Mouse (Mus musculus) ES-Bruce4 (cell line): ENCODE results near the gene Axl. TPM values are rescaled to one million over a fixed set of nuclear protein-coding genes. Genes with fewer than 3 reads are reported as not detected.

Source experiments
- H3K27ac ChIP-seq: 2 replicates; pipeline ENCODE4 v1.5.1; 2012; ENCODE audit warnings: low read length, inconsistent platforms; ENCODE audit not compliant: insufficient read depth
- H3K27me3 ChIP-seq: 2 replicates; pipeline ENCODE4 v1.6.1; 2012; ENCODE audit warnings: mild to moderate bottlenecking, low read length, inconsistent platforms; ENCODE audit not compliant: control insufficient read depth, poor library complexity, insufficient read depth, severe bottlenecking
- H3K36me3 ChIP-seq: 2 replicates; pipeline ENCODE4 v1.6.1; 2012; ENCODE audit warnings: inconsistent platforms, mild to moderate bottlenecking, low read length, moderate library complexity; ENCODE audit not compliant: control insufficient read depth, poor library complexity, insufficient read depth, severe bottlenecking
- H3K4me1 ChIP-seq: one replicate; pipeline ENCODE4 v1.8.1; 2011; ENCODE audit warnings: low read length; ENCODE audit not compliant: control insufficient read depth, insufficient read depth
- H3K4me3 ChIP-seq: 2 replicates; pipeline ENCODE4 v1.5.1; 2011; ENCODE audit warnings: low read depth, mild to moderate bottlenecking, low read length
- H3K9ac ChIP-seq: 2 replicates; pipeline ENCODE4 v1.6.1; 2012; ENCODE audit warnings: low read depth, mild to moderate bottlenecking, inconsistent platforms; ENCODE audit not compliant: poor library complexity, severe bottlenecking
- H3K9me3 ChIP-seq: replicated peaks from 2 replicates; pipeline ENCODE4 v1.6.1; 2012; ENCODE audit warnings: mild to moderate bottlenecking, low read length, inconsistent platforms; ENCODE audit not compliant: control insufficient read depth, poor library complexity, insufficient read depth, severe bottlenecking
- CTCF ChIP-seq: IDR thresholded peaks from one replicate; pipeline ENCODE4 v1.8.1; 2011; ENCODE audit warnings: low read depth, low read length
- EP300 ChIP-seq: IDR thresholded peaks from 2 replicates; pipeline ENCODE4 v1.6.1; 2011; ENCODE audit warnings: low read depth, low read length; ENCODE audit not compliant: insufficient read depth
- POLR2A ChIP-seq: IDR thresholded peaks from one replicate; pipeline ENCODE4 v1.8.1; 2011; ENCODE audit warnings: low read length; ENCODE audit not compliant: insufficient read depth
- polyA plus RNA-seq: library from polyadenylated mRNA; stranded (reverse); fragments of >200 nt; gene quantifications from 2 replicates; pipeline ENCODE4 v1.2.4, GENCODE M21; 2011; ENCODE audit warnings: low read depth; ENCODE audit not compliant: missing spikeins, insufficient read depth, insufficient read length

The Axl gene
- polyA plus RNA-seq, 1 experiment = 16.4 TPM

DNA sequence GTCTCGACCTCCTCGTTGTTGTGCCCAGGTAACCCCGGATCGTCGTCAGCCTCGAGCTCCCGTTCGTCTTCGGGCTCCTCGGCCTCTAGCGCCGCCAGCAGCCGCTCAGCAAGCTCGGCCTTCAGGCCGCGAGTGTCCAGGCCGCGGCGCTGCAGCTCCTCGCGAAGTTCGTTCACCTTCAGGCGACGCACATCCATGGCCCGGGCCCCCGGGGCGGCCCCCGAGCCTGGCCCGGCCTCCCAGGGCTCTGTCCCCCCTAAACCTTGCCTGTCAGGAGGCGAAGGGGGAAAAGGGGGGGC lies 34.1 kb downstream of the Axl start:
- H3K27me3 ChIP-seq = no peaks in the 10 kb centered on the region
- H3K36me3 ChIP-seq = peaks cover 20% of the 10 kb centered on the region
- H3K4me1 ChIP-seq = no peaks in the 10 kb centered on the region
- TF ChIP-seq EP300 = no peak
- no peak for TF ChIP-seq POLR2A
- no peak for TF ChIP-seq CTCF
- no peaks in the 10 kb centered on the region for H3K9me3 ChIP-seq
- H3K4me3 ChIP-seq = peak overlapping the region; percentile 87
- peak overlapping the region; percentile 33; the same call in 1 of the 2 replicates for H3K27ac ChIP-seq
- peak overlapping the region; percentile 99 for H3K9ac ChIP-seq

DNA sequence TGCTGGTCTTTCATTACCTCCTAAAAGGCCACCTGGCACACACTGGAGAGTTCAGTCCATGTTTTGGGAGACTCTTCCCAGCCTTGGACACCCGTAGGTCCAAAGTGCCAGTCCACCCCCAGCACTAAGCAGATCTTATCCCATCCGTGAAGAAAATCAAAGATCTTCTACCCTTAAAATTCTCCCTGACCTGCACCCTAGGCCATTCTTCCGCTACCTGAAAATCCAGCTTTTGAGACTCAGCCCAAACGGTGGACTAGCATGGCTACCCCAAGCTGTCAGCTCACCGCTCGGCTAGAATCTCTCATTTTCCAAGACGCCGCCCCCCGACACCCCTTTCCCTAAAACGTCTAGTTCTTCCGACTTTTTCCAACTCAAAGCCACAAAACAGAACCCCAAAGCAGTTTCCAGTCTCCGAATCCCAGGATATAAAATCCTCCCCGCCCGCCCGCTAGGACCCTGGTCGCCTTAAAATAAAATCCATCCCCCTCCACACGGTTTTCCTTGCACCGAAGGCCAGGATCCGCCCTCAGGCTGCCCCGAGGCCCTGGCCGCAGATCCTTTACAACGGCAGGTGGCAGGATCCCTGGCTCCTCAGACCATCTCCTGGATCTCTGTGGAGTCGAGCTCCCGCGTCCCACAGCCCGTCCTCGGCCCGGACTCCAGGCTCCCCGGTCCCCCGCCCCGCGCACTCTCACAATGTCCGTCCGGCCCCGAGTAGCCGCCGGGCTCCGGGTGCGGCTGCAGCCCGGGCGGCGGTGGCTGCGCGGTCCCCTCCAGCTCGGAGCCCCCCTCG lies 34.7 kb downstream of the Axl start:
- H3K36me3 ChIP-seq = peaks cover 26% of the 10 kb centered on the region
- peak overlapping the region; percentile 87 for H3K4me3 ChIP-seq
- TF ChIP-seq EP300 = no peak
- no peak for TF ChIP-seq CTCF
- no peak for TF ChIP-seq POLR2A
- H3K9me3 ChIP-seq = no peaks in the 10 kb centered on the region
- H3K4me1 ChIP-seq = no peaks in the 10 kb centered on the region
- peak overlapping the region; percentile 33; the same call in 1 of the 2 replicates for H3K27ac ChIP-seq
- H3K9ac ChIP-seq = peak overlapping the region; percentile 99
- no peaks in the 10 kb centered on the region for H3K27me3 ChIP-seq

DNA sequence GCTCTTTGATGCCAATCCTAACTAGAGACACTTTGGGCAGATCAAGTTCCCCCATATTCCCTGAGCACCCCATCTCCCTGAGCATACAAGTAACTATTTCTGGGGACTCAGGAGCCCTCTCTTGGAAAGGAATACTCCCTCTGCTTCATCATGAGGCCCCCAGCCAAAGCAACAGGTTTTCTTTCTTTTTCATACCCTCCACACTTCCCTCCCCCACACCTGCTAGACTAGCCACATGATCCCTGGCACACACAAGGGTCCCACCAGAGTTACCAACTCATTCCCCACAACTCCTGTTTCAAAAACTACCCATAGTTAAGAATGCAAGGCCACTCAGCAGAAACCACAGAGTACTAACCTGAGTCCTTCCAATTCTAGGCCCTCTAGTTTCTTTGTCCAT lies 35.4 kb downstream of the Axl start:
- H3K36me3 ChIP-seq = peaks cover 33% of the 10 kb centered on the region
- TF ChIP-seq CTCF (no peak), EP300 (no peak), POLR2A (no peak)
- no peaks in the 10 kb centered on the region for H3K9me3 ChIP-seq
- H3K9ac ChIP-seq = peak overlapping the region; percentile 99
- H3K4me1 ChIP-seq = no peaks in the 10 kb centered on the region
- H3K27ac ChIP-seq = no peak overlapping the region
- H3K27me3 ChIP-seq = no peaks in the 10 kb centered on the region
- peak overlapping the region; percentile 87 for H3K4me3 ChIP-seq

DNA sequence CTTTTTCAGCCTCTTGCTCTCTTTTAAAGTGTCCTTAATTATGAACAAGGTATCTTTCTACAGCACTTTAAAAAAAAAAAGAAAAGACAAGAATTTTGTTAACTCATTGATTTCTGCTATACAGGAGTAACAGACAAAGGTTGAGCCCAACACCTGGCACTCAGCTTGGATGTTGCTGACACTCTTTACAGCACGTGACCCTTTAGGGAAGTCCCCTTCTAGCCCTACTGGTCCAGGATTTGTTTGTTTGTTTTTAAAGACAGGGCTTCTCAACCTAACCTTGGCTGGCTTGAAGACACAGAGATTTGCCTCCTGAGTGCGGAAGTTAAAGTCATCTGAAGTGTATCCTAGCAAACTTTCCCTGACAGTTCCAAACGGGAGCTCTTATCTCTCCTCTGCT lies 41.7 kb downstream of the Axl start:
- H3K27ac ChIP-seq = no peak overlapping the region
- H3K27me3 ChIP-seq = no peaks in the 10 kb centered on the region
- H3K36me3 ChIP-seq = peaks cover 88% of the 10 kb centered on the region
- H3K4me3 ChIP-seq = no peak overlapping the region
- no peaks in the 10 kb centered on the region for H3K9me3 ChIP-seq
- TF ChIP-seq POLR2A = no peak
- TF ChIP-seq EP300 = no peak
- TF ChIP-seq CTCF = no peak
- no peak overlapping the region for H3K9ac ChIP-seq
- H3K4me1 ChIP-seq = no peaks in the 10 kb centered on the region

DNA sequence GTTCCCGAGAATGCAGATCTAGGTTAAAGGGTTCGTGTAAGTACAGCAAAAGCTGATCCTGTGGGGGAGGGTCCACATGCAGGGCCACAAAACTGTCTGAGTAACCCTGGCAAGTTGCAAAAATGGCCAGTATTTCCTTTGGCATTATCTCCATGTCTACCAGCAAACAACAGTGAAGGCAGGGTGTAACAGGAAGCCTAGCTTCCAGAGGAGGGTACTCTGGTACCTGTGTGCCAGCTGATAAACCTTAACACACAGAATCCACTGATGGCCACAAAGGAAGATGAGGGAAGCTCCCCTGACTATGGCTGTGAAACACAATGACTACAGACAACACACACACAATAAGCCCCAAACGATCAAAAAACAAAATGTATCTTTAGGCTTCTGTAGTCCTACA lies 50.2 kb downstream of the Axl start:
- no peaks in the 10 kb centered on the region for H3K27me3 ChIP-seq
- H3K9me3 ChIP-seq = no peaks in the 10 kb centered on the region
- TF ChIP-seq POLR2A (no peak), EP300 (no peak)
- H3K36me3 ChIP-seq = peaks cover 85% of the 10 kb centered on the region
- no peaks in the 10 kb centered on the region for H3K4me1 ChIP-seq
- H3K27ac ChIP-seq = no peak overlapping the region
- no peak overlapping the region for H3K4me3 ChIP-seq
- no peak overlapping the region for H3K9ac ChIP-seq

DNA sequence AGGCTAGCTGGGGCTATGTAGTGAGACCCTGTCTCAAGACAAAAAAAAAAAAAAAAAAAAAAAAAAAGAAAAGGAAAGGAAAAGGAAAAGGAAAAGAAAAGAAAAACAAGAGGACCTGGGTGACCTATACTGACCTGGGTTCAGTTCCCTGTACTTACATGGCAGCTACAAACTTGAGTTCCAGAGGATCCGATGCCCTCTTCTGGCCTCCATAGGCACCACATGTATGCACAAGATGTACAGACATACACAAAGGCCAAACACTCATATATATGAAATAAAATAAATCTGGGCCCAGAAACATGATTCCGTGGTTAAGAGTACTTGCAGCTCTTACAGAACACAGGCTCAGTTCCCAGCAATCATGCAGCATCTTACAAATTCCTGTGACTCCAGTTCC lies 51.6 kb downstream of the Axl start:
- H3K4me3 ChIP-seq = no peak overlapping the region
- no peaks in the 10 kb centered on the region for H3K4me1 ChIP-seq
- H3K9ac ChIP-seq = no peak overlapping the region
- TF ChIP-seq CTCF (peak; percentile 28), EP300 (no peak), POLR2A (no peak)
- H3K36me3 ChIP-seq = peaks cover 86% of the 10 kb centered on the region
- no peaks in the 10 kb centered on the region for H3K9me3 ChIP-seq
- no peaks in the 10 kb centered on the region for H3K27me3 ChIP-seq
- H3K27ac ChIP-seq = no peak overlapping the region
